Mouse (Mus musculus) cerebellum, adult 9-11 months (tissue): ENCODE results near the gene Pcx.
"Not testable (repeated sequence)": the region's sequence is repeated elsewhere in the genome, so short reads cannot be mapped to it uniquely, and the experiment has no call there.

Experiments used
- DNase-seq: peaks from one replicate; pipeline ENCODE4 v3.0.0; 2022

The Pcx gene

DNA sequence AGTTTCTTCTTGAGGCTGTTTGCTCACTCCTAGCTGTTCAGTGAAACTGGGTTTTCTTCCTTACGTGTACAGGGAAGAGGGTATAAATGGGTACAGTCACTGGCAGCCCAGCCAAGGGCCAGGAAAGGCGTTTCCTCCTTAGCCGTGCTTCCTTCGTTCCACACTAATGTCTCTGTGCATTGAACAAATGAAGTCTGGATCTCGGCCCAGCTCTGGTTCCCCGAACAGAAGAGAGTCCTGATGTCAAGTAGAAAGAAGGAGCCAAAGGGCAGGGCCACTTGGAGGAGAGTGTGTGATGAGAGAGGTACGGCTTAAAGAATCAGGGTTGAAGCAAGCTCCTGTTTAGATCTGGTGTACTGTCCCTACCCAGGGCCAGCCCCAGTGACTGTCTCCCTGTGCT is 44.8 kb downstream of the Pcx start:
- no peak for DNase-seq

DNA sequence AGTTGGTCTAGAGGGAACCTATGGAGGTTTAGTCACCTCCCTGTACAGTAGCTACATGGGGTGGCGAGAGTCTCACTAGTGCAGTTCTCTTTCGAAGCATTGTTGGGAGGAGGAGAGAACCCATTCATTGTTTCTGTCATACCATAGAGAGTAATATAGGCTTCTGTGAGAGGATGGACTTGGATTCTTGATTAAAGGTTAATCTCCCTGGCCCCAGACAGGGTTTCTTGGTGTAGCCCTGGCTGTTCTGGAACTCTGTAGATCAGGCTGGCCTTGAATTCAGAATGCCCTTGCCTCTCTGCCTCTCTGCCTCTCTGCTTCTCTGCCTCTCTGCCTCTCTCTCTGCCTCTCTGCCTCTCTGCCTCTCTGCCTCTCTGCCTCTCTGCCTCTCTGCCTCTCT is 46.5 kb downstream of the Pcx start:
- no peak for DNase-seq

DNA sequence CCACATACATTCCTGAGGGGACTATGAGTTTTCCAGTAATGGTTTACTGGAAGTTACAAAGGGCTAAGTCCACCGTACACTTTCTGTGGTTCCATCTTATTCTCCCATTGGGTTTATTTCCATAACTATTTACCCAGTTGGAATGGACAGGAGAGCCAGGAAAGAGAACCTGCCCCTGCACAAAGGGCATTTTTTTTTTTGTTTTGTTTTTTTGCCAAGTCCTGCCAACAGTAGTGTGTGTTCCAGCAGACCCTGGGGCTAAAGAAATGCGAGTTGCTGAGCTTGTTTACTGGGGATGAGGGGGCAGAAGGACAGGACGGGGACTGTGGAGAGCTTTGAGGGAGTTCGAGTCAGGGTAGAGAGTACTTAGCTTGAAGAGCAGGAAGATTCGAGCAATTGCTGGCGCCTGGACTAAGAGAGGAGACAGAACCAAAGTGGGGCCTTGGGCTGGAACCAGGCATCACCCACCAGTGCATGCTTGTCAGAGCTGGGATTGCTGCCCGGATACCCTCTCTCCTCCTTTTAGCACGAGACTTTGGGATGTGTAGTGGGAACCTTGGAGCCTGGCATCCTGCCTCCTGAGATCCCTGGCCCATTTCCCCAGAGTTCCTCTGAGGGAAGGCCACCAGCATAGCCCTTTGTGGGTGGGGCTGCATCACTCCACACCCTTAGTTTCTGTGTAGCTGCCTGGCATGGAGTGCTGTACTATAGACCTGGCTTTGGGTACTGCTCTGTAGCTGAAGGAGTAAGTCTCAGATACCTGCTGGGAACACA is 47.7 kb downstream of the Pcx start:
- DNase-seq: peak; percentile 42

DNA sequence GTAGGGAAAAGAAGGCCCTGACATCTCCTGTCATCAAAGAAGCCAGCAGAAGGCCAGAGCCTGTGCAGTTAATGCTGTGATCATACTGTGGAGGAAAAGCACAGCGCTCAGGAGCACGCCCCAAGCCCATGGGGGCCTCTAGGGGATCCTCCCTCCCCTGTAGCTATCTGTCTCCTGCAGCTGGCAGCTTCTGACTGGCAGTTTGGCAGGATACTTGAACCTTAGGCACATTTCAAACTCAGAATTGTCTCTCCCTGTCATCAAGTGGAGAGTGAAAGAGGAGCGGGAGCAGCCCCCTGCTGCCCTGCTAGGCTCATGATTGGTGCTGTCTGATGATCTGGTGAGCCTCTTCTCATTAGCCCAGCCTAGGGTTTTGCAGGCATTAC is 48.3 kb downstream of the Pcx start:
- no peak for DNase-seq

DNA sequence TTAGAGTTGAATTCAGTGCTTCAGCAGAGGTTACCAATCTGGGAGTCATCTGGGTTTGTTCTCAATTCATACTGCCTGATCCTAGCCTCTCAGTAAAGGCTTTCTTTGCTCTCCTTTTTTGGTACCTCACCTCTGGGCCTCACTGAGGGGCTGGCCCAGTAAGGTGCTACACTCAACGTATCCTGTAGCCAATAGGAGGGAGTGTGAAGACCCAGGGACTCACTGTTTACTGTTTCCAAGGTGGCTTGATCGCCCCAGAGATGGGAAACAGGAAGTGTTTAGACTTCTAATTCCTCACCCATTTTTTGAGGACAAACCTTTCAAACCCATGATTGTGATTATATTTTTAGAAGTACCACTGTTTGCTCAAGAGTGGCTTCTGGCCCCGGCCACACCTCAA is 48.7 kb downstream of the Pcx start:
- no peak for DNase-seq

DNA sequence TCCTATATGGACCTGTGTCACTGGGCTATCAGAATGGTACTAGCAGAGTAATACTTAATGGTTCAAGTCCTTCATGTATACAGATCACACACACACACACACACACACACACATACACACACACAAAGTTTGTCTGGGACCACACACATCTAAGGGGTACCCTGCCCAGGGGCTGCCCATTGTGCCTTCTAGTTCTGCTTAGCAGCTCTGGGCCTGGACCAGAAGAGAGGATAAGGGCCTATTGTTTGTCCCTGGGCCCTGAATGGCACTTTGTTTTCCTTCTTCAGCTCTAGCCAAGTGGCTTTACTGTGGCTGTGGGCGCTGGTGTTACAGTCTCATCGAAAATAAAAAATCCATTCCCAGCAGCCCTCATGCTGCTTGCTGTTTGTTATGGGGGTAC is 49.3 kb downstream of the Pcx start:
- no peak for DNase-seq

DNA sequence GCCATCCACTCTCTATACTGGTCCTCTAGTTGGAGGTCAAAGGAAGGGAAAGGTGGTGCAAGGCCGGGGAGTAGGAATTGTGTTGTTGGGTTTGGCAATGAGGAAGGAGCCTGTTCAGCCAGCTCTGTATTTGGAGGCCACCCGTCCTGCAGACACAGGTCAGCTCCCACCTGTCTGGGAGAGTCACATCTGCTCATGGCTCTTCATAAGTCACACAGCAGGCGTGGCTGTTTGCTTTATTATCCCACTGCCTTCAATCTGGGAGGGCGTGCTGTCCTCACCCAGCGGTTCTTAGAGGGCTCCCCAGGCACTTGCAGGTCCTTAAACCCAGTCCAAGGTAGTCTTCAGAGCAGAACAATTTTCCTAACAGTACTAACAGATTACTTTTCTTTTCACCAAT is 49.9 kb downstream of the Pcx start:
- DNase-seq: no peak

DNA sequence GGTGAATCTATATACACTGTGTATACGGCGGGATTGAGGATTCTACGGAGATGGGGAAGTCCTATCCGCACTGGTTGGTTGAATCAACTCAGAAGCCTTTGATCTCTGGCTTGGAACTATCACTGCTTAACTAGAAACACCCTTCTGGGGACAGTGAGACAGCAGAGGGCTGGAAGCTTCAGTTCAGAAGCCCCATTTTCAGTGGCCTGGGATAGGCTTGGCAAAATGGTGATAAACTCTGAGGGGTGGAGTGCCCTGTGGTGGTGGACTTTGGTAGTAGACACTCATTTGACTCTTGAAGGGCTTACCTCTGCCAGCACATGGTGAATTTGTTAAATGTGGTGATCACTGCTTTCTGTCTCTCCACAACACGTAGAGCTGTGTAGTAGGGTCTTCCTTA is 55.4 kb downstream of the Pcx start:
- no peak for DNase-seq

DNA sequence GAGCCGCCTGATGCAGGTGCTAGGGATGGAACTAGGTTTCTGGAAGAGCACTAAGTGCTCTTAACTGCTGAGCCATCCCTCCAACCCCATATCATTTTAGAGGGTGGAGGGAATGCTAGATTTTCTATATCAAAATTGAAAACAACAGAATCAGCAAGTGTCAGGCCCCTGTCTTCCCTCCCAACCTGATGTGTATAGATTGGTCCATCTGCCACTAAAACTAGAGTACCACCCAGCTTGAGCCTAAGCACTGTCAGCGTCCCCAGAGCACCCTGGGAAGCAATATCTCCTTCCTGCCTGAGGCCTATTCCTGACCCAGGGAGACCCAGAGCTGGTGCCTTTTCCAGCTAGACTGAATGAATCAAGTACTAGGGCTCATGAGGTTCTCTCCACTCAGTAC is 56.6 kb downstream of the Pcx start:
- DNase-seq: no peak

DNA sequence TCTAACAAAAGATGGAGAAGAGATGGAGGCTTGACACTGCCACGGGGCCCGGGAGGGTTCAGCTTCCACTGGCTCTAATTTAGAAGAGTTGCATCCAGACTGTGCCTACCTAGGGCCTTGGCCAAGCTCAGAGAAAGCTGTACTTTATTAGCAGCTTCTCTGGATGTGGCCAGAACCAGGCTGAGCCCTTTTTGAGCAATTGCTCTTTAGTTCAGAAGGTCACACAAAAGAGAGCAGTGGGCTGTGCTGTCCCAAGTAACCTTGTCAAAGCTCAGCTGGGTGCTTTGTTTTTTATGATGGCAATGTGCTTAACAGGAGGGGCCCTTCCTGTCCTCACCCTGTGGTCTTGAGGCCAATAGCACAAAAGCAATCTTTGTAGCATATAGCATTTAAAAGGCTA is 57.4 kb downstream of the Pcx start:
- DNase-seq: no peak

DNA sequence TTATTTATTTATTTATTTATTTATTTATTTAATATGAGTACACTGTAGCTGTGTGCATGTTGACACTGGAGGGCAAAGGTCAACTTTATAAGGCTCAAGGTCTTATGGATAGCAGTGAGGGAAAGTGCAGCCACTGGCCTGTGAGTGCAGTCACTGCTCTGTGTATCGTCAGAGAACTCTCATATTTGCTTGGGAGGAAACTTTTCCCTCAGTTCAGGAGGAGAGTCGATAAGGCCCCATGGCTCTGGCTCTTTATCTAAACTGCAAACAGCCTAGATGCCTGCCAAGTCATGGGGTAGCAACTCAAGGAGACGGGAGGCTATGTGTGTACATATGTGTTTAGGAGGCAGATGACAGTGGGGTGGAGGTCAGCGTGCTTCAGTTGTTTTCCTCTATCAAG is 58.6 kb downstream of the Pcx start:
- no peak for DNase-seq

DNA sequence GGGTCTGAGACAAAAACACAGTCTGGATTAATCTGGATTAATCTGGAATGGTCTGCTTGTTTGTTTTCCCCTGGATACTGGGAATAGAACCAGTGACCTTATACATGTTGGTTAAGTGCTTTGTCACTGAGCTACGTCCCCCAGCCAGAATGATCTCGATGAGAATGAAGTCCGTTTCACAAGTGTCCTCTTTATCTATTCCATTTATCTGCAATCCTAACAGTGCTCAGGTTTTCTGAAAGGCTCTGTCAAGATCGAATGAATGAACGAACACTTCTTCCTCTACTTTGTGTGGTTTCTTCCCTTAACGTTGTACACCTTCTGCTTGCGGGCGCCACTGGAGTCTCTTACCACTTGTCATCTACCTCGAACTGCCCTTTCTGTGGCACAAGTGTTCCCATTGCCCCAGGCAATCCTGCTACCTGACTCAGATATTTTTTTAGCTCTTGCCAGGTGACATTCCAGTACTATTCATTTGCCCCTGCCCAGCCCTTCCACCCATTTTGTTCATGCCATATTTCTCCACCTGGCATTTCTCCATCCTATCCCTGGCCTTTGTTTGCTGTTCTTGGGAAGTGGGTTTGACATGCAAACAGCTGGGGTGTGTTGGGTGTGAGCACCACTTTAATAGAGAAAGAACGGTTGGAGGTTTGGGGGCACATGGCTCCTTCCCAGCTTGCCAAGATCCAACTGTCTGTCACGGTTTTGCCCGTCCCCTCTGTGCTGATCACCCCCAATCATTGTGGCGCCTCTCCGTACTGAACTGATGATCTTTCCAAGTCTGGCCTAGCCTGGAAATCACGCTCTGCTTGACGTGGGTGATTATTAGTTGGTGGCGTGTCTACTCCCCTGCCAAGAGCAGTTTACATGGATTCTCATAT is 59.3 kb downstream of the Pcx start:
- no peak for DNase-seq

DNA sequence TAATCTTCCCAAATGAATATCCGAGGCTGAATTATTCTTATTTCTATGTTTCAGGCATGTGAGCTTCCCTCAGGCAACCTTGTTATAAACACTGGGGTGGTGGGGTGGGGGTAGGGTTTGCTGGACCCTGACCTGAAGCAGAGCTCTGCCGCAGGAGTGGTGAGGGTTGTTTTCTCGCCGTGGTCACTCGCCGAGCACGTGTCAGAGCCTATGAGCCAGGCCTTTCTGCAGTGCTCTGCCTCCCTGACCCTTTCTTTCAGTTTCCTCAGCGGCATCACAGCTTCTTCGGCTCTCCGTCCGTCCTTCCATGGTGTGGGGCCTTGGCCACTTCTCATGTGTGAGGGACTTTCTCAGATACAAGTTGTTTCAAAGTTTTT is 60.0 kb downstream of the Pcx start:
- DNase-seq: no peak

DNA sequence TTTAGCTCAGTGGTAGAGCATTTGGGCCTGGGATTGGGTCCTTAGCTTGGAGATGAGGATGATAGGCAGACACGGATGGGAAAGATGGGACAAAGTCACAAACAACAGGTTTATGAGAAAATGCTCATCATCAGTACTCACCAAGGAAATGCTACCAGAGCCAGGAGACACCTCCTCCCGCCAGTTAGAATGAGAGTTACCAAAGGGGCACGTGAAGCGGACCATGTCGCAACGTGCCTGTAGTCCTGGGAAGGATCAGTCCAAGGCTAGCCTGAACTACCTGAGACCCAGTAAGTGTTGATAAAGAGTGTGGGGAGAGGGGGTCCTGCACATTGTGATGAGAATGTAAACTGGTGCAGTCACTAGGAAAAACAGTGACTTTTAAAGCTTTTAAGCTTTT is 60.5 kb downstream of the Pcx start:
- DNase-seq: no peak

DNA sequence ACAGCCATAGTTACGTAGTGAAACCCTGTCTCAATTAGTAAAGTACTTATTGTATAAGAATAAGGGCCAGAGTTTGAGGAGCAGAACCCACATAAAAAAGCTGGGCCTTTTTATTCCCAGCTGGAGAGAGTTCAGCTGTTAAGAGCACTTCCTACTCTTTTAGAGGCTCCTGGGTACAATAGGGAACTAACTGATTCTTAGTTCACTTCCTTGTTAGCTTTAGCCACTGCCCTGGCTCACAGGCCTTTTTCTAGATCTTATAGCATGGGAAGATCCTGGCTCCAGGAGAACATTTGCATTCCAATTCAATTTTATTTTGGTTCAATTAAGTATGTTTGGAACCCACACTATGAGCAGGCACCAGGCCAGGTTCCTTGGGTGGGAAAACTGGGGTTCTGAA is 61.4 kb downstream of the Pcx start:
- DNase-seq: no peak

DNA sequence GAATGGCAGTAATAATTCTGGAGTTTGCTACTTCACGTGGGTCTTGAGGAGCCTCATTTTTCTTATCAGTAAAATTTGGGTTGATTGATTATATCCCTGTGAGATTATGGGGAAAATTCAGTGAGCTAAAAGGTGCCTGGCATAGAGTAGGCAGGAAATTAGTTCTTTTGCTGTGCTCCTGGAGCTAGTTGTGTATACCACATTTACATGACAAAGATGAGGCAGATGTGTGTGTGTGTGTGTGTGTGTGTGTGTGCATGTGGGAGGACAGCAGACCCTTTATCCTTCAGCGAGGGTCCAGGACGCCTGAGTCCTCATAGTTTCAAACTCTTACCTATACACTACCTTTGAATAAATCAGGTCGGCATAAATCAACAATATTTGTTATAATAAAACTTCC is 61.8 kb downstream of the Pcx start:
- DNase-seq: no peak

DNA sequence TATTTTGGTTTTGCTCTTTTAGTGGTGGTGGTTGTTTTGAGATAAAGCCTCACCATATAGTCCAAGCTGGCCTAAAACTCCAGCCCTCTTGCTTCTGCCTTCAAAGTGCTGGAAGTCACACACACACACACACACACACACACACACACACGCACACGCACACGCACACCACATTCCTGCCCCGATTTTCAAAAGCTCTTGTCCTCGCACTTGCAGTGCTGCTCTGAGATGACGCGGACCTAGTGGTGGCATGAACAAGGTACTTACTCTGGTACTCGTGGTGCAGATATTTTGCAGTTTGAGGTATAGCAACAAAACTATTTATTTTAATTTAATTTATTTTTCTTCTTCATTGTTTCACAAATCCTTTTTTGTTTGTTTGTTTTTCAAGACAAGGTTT is 62.2 kb downstream of the Pcx start:
- no peak for DNase-seq

DNA sequence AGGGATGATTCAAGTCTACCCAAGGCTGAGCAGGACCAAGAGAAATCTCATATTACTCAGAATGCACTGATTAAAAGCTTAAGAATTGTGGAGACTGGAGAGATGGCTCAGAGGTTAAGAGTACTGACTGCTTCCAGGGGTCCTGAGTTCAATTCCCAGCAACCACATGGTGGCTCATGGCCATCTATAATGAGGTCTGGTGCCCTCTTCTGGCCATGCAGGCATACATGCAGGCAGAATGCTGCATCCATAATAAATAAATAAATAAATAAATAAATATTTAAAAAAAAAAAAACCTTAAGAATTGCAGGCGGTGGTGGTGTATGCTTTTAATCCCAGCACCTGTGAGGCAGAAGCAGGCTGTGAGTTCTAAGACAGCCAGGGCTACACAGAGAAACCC is 63.0 kb downstream of the Pcx start:
- no peak for DNase-seq

DNA sequence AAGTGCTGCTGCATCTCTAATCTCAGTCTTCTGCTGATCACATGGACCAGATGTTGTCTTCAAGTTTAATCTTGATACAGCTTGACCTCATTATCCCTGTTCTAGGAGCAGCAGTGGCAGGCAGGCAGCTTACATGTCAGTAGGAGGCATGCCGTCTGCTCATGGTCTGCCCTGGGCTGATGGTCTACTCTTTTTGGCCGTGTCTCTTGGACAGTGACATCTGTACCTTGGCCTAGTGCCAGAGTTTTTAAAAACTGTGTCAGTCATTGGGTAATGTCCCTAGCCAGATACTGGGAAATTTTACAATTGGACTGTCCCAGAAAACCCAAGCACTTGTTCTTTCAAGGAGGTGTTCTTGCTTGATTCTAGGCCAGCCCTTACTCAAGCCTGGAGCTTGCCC is 68.5 kb downstream of the Pcx start:
- peak; percentile 84 for DNase-seq

DNA sequence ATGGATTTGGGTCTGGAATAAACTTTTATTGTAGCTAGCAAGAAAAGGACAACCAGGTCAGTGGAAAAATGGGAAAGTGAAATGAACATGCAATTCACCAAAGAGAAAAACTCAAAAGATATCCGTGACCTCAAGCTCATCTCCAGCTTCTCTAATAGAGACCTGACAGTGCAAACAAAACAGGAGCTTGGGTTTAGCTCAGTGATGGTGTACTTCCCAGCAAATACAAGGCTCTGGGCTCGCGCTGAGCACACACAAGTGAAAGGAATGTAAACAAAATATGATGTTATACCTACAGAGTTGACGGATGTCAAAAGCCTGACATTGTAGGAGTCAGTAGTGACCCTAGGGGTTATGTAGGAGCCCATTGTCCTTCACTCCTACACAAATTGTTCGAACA is 69.0 kb downstream of the Pcx start:
- DNase-seq: no peak

DNA sequence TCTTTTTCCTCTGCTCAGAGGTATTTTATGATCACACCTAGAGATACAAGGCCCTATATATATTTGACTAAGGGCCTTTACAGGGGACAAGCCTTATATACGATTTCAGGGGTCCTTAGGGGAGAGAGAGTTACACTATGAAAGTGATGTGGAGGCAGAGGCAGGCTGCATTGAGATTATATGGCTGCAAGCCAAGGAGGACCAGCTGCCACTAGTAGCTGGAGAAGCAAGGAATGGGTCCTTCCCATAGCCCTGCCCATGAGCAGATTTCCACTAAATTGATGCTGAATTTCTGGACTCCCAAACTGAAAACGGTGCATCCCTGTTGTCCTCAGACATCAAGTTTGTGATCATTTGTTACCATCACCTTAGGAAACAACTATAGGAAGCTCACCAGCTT is 73.6 kb downstream of the Pcx start:
- no peak for DNase-seq

DNA sequence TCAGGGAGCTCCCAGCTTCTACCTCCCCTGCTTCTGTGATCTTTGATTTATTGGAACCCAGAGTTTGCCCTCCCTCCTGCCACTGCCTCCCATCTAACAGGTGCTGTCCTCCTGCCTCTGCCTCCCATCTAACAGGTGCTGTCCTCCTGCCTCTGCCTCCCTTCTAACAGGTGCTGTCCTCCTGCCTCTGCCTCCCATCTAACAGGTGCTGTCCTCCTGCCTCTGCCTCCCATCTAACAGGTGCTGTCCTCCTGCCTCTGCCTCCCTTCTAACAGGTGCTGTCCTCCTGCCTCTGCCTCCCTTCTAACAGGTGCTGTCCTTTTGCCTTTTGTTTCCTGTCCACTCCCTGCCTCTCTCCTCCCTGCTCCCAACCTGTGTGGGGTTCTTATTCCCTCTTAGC is 76.5 kb downstream of the Pcx start:
- DNase-seq: not testable (repeated sequence)

DNA sequence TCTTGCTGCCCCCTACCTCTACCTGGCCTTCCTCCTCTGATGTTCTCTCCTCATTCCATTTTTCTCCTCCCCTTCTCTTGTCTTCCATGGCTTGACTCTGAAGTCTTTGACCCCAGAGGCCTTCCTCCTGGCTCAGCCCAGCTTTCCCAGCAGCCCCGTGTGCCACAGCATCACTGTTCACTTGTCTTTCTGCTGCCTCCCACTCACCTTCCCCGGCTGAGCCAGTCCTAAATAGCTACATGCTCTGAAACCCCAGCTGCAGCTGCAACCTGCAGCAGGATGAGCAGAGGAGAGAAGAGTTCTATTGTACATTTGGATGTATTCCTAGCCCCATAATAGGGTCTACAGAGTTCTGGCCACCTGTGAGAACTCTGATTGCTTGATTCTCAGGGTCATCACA is 77.2 kb downstream of the Pcx start:
- DNase-seq: no peak

DNA sequence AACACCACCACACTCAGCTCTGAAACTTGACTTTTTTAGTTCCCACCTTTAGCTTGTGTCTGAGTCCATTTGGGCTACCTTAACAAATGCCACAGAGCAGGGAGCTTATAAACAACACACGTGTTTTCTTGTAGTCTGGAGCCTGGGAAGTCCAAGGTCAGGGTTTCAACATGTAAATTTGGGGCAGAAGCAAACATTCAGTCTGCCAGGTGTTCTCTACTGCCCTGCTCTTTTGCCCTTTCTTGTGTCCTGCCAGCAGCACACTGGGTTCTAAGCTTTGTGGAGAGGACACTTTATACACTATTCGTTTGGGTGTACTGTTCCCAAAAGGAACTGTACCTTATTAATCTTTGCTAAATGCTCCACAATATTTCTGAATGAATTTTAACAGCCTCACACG is 78.2 kb downstream of the Pcx start:
- no peak for DNase-seq

DNA sequence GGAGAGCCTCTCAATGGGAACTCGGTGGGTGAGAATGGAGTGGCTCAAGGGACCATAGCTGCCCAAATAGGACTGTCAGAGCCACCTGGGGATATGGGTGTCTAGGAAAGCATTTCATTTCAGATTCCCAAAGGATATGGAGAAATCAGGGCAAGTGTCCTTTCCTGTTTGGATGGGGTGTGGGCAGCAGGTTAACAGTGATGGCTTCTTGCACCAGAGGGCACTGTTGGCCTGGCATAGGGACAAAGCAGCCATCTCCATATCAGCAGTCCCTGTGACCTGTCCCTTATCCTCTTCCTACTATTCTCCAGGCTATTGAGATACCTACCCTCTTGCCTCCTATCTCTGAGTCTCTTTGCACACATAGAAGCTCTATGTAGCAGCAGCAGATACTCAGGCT is 78.8 kb downstream of the Pcx start:
- no peak for DNase-seq
